Mouse (Mus musculus): ENCODE results near the gene Tas1r3. TPM values are rescaled to one million over a fixed set of nuclear protein-coding genes. Genes with fewer than 3 reads are reported as not detected.

Tas1r3 gene
- total RNA-seq, 2 experiments from 2014 or later = 0.11 to 0.23 TPM

DNA sequence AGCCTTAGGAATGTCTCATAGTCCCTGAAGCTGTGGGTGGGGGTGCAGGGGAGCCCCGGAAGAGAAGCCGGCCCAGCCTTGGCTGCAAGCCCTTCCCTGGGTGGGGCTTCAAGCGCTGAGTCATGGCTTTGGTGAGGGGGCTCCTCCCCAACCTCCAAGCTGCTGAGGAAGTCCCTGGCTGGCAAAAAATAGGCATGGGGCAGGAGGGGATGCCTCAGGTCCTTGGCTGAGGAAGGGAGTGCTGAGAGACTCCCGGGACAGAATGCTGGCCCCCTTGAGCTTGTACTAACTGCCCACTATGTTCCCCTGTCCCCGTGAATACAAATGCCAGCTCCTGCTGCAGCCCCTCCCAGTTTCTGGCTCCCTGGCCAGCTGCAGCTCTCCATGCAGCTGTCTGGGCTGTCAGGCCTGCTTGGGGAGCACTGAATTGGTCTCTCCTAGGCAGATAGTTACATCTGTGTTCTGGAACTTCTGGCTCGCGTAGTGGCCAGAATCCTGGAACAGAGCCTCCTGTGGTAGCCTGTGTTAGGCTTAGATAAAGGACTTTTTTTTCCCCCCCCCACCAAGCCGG, 31.2 kb upstream of the Tas1r3 start:
- Histone ChIP-seq H3K27ac (peak overlapping the region; percentile 87), H3K4me3 (peak overlapping the region; percentile 81)
- intact Hi-C loops (cut with DNase I) = loop anchor here (5.0 kb wide), 1 partner anchor 48 kb away; the partner anchor contains the start of gene Ube2j2
- peak; percentile 87 for DNase-seq
- no peak for TF ChIP-seq CTCF (IDR thresholded peaks at IDR 0.05)

DNA sequence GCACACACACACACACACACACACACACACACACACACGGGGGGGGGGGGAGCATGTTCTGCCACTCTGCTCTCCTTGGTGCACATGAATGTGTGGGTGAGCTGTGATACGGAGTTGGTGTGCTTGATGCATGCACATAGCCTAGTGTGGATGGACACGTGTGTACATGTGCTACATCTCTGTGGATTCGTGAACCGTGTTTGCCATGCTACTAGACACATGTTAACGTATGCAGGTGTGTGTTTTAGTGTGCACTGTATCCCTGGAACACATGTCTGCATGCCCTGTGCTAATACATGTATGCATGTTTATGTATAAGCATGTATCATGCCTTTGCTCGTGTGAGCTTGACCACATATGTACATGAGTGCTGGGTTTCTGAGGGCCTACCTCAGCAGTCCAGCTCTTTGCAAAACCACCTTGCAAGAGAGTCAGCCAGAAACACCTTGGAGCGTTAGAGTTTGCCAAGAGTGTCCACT, 30.1 kb upstream of the Tas1r3 start:
- intact Hi-C loops (cut with DNase I) = loop anchor here (2.0 to 5.0 kb wide), 3 partner anchors 22 to 49 kb away; partner anchors contain the start of genes Dvl1 and Ube2j2
- Histone ChIP-seq H3K27ac (peak overlapping the region; percentile 87), H3K4me3 (peak overlapping the region; percentile 81)
- DNase-seq = no peak
- no peak for TF ChIP-seq CTCF (IDR thresholded peaks at IDR 0.05)

DNA sequence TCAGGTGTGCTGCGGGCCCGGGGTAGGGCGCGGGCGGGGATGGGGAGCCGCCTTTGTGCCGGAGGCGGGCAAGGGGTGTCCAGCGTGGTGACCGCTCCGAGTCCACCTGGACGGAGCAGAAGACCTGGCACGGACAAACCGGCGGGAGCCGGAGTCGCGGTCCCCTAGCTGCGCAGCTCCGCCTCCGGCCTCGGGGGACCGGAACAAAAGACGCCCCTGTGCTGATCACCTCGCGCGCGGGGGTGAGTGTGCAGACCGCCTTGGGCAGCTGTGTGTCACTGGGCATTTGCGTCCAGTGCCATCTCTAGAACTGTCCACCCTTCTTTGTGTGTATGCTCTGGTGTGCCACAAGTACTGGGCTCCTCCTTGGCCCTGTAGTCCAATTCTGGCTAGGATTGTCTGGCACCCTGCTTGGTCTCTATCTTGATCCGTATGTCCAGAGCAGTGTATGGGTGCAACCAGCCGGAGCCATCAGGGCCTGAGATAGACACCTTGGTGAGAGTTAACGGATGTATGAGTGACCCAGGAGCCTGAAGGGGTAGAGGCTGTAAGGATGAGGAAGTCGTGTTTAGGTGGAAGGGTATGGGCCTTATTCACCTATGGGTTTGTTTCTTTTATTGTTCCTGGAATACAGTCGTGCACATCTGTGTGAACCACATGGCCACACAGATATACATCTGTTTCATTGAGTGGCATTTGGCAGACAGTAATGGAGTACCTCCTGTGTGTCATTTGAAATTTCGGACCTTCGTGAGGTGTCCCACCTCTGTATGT, 29.5 kb upstream of the Tas1r3 start:
- DNase-seq = no peak
- TF ChIP-seq CTCF (IDR thresholded peaks at IDR 0.05) = no peak
- intact Hi-C loops (cut with DNase I) = loop anchor here (2.0 to 5.0 kb wide), 3 partner anchors 22 to 50 kb away; partner anchors contain the start of genes Dvl1 and Ube2j2
- Histone ChIP-seq H3K4me3 (peak overlapping the region; percentile 81), H3K27ac (peak overlapping the region; percentile 96)

DNA sequence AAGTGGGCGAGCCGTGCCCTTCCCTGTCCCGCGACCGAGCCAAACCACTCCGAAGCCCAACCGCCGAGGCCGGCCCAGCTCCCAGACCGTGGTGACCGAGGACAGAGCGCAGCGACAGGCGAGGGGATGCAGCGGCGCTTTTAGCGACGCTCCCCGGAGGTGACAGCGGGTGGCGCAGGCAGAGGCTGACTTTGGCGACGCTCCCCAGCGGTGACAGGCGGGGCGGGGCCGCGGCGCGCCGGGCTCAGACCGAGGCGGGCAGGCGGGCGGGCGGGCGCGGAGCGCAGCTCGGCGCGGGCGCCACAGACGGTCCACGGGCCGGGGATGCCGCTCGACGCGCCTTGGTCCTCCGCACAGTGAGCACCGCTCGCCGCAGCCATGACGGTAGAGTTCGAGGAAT, 28.9 kb upstream of the Tas1r3 start:
- DNase-seq = peak; percentile 94
- peak overlapping the region; percentile 81 for H3K4me3 ChIP-seq
- intact Hi-C loops (cut with DNase I) = loop anchor here (2.0 to 5.0 kb wide), 3 partner anchors 21 to 50 kb away; partner anchors contain the start of genes Dvl1 and Ube2j2
- TF ChIP-seq CTCF (IDR thresholded peaks at IDR 0.05) = peak; percentile 41
- peak overlapping the region; percentile 96 for H3K27ac ChIP-seq

DNA sequence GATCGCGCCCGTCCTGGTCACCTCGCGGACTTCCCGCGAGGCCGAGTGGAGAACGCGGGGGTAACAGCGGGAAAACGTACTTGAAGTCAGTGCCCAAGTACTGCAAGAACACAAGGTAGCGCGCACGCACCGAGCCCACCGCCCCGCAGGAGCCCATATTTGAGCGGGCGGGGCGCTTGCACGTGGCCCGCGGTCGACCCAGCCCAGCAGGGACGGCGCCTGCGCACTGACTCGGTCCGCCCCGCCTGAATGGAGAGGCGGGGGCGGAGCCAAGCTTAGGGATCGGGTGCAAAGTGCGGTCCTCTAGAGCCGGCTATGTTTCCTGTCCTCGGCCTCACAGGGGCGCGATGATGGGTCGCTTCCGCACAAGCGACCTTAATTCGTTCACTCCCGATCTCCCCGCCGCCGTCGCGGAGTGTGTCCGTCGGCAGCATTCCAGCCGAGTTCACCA, 28.4 kb upstream of the Tas1r3 start, which contains the start of the genes Pusl1 and Acap3:
TSS of gene Pusl1 (minus strand) at position 231 of the 451 bp plus-strand sequence.
TSS of gene Acap3 (plus strand) at position 272 of the 451 bp plus-strand sequence.
- DNase-seq = peak; percentile 99
- no peak for TF ChIP-seq CTCF (IDR thresholded peaks at IDR 0.05)
- Histone ChIP-seq H3K4me3 (peak within 1 kb of the TSS; percentile 81), H3K27ac (peak within 1 kb of the TSS; percentile 96)
- intact Hi-C loops (cut with DNase I) = loop anchor here (2.0 to 5.0 kb wide), 3 partner anchors 21 to 51 kb away; partner anchors contain the start of genes Dvl1 and Ube2j2

DNA sequence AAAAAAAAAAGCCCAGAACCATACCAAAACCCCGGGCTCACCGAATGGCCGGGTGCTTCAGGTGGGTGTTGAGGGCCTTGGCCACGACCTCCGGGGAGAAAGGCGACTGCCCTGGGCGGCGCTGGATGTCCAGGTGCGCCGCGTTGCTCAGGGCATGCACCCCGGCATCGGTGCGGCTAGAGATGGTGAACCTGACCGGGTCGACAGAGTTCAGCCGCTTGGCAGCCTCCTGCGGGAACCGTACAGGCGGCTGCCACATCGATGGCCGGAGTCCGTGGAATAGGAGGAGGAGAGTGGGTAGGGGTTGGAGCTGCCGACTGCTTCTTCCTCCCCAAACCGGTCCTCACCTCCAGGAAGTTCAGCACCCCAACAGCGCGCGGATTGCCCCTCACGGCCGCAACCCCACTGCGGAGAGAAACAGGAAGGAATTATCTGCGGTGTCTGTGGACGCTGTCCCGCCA, 27.9 kb upstream of the Tas1r3 start:
- H3K4me3 ChIP-seq = peak overlapping the region; percentile 81
- intact Hi-C loops (cut with DNase I) = loop anchor here (5.0 kb wide), 1 partner anchor 51 kb away; the partner anchor contains the start of gene Ube2j2
- DNase-seq = no peak
- peak overlapping the region; percentile 96 for H3K27ac ChIP-seq
- no peak for TF ChIP-seq CTCF (IDR thresholded peaks at IDR 0.05)

DNA sequence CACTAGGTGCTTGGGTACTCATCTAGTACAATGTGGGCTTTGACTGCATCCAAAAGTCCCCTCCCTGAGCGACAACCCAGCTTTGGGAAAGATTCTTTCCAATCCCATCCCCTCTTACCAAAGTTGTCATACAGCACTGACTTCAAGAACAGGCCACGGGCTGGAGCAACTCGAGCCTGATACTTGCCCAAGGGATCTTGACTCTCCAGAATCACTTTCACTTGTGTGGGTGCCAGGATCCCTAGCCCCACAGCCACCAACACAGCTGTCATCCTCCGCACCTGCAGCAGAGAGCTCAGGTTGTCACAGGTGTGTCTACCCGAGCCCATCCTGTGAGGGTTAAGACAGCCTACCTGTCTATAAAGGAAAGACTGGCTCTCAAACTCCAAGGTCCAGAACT, 26.2 kb upstream of the Tas1r3 start:
- Histone ChIP-seq H3K4me3 (no peak overlapping the region), H3K27ac (no peak overlapping the region)
- DNase-seq = peak; percentile 17
- intact Hi-C loops (cut with DNase I) = no loop called here
- TF ChIP-seq CTCF (IDR thresholded peaks at IDR 0.05) = no peak

DNA sequence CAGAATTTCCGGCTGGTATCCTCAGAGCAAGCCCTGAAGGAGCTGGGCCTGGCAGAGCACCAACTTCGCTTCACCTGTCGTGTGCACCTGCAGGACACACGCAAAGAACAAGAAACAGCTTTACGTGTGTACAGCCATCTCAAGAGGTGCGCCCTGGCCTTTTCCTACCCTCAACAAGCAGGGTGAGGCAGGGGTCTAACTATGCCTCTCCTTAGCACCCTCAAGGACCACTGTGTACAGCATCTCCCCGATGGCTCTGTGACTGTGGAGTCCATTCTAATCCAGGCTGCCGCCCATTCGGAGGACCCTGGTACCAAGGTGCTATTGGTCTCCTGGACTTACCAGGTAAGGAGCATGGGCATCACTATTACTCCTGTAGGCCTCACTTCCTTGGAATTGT, 25.0 kb upstream of the Tas1r3 start:
- no peak overlapping the region for H3K27ac ChIP-seq
- peak; percentile 14 for DNase-seq
- no peak overlapping the region for H3K4me3 ChIP-seq
- intact Hi-C loops (cut with DNase I) = no loop called here
- TF ChIP-seq CTCF (IDR thresholded peaks at IDR 0.05) = no peak

DNA sequence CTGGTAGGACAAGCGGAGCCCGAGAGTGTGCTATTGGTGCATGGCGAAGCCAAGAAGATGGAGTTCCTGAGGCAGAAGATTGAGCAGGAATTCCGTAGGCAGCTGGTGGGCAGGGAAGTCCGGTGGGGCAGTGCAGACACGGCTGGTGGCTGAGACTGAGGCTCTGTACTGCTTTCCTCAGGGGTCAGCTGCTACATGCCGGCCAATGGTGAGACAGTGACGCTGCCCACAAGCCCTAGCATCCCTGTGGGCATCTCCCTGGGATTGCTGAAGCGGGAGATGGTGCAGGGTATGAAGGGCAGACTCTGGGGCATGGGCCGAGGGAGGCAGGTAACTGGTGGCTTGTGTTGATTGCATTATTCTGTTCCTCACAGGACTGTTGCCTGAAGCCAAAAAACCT, 24.5 kb upstream of the Tas1r3 start:
- intact Hi-C loops (cut with DNase I) = no loop called here
- H3K27ac ChIP-seq = no peak overlapping the region
- TF ChIP-seq CTCF (IDR thresholded peaks at IDR 0.05) = no peak
- H3K4me3 ChIP-seq = no peak overlapping the region
- DNase-seq = no peak

DNA sequence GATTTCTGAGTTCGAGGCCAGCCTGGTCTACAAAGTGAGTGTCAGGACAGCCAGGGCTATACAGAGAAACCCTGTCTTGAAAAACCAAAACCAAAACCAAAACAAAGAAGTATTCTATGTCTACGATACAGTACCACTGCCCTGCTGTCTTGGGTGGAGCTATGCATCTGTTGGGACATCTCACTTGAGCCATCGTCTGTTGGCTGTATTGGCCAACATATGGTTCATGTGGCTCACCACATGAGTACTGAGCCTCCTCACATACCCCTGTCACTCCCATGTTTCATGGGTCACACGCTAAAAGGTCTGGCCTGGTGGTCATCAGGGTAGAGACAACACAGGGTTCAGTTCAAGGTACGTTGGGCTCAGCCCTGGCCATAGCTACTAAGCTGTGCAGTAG, 23.2 kb upstream of the Tas1r3 start:
- Histone ChIP-seq H3K4me3 (no peak overlapping the region), H3K27ac (no peak overlapping the region)
- intact Hi-C loops (cut with DNase I) = no loop called here
- DNase-seq = no peak
- TF ChIP-seq CTCF (IDR thresholded peaks at IDR 0.05) = no peak

DNA sequence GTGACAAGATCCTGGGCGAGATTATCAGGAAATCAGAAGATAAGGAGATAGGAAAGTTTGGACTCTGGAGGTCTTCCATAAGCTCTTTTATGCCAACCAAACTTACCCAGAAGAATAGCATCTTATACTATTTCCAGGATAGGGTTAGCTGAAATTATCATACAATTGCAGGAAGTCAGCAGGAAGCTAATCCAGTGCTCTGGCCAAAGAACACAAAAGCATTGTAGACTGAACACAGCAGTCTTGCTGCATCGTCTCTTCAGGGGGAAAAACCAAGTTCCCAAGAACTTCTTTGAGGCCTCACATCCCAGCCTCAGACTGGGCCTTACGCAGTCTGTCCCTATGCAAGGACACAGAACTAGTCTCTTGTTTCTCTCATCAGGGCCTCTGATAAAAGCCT, 20.4 kb upstream of the Tas1r3 start:
- Histone ChIP-seq H3K27ac (peak overlapping the region; percentile 75), H3K4me3 (0 out of 2 replicates have a peak overlapping the region, but pooled peaks have one; percentile 32)
- TF ChIP-seq CTCF (IDR thresholded peaks at IDR 0.05) = no peak
- DNase-seq = no peak
- intact Hi-C loops (cut with DNase I) = no loop called here

DNA sequence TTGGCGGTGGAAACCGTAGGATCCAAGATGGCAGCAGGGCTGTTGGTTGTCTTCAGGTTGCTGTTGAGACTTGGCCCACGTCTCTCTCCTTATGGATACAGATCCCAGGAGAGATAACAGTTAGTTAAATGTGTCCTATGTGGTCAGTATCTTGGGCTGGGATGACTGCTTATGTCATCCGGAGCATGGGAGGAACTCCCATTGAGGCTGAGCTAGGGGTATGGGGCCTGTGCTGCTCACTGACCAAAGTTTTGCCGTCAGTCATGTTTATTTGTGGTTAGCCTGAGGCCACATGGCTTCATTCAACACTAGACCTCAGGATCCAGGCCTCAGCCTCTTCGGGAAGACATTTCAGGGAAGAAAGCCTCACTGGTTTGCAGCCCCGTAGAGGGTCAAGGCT, 8.2 kb upstream of the Tas1r3 start:
- intact Hi-C loops (cut with DNase I) = loop anchor here (2.0 to 10.0 kb wide), 2 partner anchors 21 to 233 kb away; partner anchors contain the start of gene 9430015G10Rik
- DNase-seq = no peak
- no peak for TF ChIP-seq CTCF (IDR thresholded peaks at IDR 0.05)
- Histone ChIP-seq H3K27ac (no peak overlapping the region), H3K4me3 (no peak overlapping the region)

Data from gastrocnemius, adult 2 months (tissue).